Mouse (Mus musculus): ENCODE results near the gene Dennd4c.
"Not testable (repeated sequence)": the region's sequence is repeated elsewhere in the genome, so short reads cannot be mapped to it uniquely, and the experiment has no call there.

Gene Dennd4c

DNA sequence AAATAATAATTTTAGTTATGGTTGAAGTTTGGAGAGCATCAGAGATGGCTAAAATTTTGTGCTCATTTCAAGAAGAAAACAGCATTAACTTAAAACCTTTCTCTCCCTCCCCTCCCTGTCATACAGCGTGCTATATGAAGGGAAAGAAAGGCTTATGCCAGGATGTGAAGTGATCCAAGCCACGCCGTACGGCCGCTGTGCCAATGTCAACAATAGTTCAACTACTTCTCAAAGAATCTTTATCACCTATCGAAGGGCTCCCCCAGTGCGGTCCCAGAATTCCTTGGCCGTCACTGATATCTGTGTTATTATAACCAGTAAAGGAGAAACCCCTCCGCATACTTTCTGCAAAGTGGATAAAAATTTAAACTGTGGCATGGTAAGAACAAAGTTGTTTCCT, 29.2 kb downstream of the Dennd4c start:
- DNase-seq (ENCODE audit: low spot score in 2 of 2): no peak

DNA sequence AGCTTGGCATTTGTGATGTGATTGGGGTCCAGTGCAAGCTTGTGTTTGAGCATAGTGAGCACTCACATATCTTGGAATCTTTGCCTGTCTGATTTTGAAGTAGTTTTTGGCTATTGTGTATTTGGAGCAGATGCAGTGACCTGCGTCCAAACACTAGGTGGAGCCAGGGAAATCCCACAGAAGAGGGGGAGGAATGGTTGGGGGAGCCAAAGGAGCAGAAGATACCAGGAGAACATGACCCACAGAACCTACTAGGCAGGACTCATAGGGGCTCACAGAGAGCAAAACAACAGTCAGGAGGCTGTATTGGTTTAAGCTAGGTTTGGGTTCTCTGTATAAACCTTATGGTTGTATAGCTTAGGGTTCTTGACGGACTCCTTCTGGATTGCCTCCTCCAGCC, 62.2 kb downstream of the Dennd4c start:
- no peak for DNase-seq (ENCODE audit: low spot score in 2 of 2)

DNA sequence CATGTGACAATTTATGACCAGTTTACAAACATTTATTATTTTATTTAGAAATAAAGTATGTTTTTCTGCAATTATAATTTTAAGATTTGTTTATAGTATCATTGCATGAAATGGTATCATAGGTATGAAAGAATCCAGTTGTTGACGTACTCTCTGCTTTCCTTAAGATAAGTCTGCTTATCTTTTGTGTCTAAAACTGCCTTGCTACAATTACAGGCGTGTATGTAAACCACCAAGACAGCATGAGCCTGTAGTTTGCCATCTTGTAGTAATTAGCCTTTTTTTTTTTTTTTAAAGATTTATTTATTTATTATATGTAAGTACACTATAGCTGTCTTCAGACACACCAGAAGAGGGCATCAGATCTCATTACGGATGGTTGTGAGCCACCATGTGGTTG, 66.5 kb downstream of the Dennd4c start:
- no peak for DNase-seq (ENCODE audit: low spot score in 2 of 2)

DNA sequence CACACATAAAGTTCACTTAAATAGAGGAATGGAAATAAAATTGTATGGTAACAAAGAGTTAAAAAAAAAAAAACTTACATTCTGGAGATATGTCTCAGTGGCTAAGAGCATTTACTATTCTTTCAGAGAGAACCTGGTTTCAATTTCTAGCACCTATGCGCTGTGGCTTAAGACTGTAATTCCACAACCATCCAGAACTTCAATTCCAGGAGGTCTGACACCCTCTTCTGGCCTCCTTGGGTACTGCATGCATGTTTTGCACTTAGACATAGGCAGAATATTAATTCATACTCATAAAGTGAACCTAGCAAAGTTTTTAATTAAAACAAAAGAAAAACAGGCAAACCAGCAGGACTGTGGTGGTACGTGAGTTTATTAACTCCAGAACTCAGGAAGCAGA, 74.8 kb downstream of the Dennd4c start:
- DNase-seq (ENCODE audit: low spot score in 2 of 2): no peak

DNA sequence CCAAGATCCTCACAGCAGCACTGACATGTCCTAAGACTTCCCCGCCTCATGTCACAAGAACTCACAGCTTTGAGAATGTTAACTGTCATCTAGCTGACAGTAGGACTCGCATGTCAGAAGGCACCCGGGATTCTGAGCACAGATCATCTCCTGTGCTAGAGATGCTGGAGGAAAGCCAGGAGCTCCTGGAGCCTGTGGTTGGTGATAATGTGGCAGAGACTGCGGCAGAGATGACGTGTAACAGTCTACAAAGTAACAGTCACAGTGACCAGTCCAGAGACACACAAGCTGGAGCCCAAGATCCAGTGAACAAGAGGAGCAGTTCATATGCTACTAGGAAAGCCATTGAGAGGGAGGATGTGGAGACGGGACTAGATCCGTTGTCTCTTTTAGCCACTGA, 76.8 kb downstream of the Dennd4c start:
- no peak for DNase-seq (ENCODE audit: low spot score in 2 of 2)

DNA sequence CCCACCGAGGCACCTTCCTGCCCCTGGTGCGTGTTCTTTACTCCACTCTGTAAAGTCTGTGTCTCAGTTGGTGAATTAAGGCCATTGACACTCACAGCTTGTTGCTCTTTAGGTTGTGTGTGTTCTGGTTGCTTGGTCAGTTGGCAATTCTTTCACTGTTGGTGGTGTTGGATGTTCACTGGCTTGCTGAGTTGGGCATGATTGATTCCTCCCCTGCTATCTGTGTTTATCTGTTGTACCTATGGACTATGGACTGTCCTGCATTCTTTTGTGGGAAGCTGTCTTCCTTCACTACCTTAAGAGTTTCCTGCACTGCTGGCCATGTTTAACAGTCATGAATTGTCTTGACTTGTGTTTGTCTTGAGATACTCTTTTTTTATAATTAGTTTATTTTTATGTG, 83.5 kb downstream of the Dennd4c start:
- DNase-seq (ENCODE audit: low spot score in 2 of 2): no peak

DNA sequence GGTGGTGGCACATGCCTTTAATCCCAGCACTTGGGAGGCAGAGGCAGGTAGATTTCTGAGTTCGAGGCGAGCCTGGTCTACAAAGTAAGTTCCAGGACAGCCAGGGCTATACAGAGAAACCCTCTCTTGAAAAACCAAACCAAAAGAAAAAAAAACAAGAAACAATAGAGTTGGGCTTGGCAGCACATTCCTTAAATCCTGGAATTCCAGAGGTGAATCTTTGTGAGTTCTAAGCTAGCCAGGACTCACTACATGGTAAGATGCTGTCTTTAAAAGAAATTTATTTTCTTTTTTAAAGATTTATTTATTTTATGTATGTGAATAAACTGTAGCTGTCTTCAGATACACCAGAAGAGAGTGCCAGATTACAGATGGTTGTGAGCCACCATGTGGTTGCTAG, 92.8 kb downstream of the Dennd4c start:
- DNase-seq (ENCODE audit: low spot score in 2 of 2): not testable (repeated sequence)

DNA sequence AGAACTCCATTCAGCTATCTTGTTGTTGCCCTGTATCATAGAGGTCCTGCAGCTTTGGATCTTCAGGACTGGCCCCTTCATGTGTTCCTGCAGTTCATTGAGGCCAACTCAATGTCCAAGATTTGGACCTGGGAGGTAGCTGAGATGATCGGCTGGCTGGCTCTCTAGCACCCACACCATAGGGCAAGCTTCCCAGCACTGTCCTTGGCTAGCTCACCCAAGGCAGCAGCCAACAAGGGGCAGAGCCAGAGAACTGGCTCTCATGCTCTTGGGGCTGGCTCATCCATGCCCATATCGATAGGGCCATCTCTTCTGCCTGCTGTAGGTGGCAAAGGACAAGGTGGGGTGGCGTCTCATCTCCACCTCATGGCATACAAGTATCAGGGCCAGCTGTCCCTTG, 97.0 kb downstream of the Dennd4c start:
- DNase-seq (ENCODE audit: low spot score in 2 of 2): no peak

DNA sequence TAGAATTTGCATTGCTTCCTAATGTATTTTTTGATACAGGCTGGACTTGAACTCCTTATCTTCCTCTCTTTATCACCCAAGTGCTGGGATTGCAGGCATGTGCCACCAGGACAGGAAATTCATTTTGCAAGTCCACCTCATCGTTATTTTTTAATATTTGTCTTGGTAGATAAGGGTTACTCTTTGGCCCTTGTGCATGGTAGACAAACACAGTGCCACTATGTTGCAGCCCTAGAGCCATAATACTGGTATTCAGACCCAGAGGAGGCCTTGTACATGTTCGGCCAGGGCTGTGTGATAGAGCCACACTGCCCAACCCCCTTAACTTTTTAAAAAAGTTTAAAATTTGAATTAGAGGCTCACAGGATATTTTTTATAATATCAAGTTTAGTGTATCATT, 98.9 kb downstream of the Dennd4c start:
- no peak for DNase-seq (ENCODE audit: low spot score in 2 of 2)

DNA sequence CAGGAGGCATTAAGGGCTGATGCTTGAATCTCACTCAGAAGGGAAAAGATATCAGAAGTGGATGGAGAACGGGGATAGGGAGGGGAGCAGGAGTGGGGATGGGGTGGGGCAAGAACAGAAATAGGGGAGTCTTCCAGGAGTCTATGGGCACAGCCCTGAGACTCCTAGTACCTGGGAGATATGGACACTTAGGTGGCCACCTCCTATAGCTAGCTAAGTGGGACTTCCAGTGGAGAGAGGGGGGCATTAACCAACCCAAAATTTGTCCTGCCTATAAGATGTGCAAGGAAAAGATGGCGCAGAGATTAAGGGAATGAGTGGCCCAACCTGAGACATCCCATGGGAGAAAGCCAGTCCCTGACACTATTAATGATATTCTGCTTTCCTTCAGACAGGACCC, 103.0 kb downstream of the Dennd4c start:
- no peak for DNase-seq (ENCODE audit: low spot score in 2 of 2)

DNA sequence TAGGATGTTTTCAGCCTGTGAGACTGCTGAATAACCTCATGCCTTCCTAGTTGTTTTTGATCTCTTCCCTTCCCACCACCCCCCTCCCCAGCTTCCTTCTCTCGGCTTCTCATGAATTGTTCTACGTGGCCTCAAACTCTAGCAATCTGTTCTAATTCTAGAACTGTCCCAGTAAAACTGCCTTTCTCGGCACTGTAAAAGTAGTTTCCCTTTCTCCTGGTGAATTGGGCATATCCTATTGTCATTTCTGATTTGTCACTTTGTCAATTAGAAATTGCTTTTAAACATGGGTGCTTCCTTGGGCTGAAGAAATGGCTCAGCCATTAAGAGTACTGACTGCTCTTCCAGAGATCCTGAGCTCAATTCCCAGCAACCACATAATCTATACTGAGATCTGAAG, 103.7 kb downstream of the Dennd4c start:
- DNase-seq (ENCODE audit: low spot score in 2 of 2): no peak

DNA sequence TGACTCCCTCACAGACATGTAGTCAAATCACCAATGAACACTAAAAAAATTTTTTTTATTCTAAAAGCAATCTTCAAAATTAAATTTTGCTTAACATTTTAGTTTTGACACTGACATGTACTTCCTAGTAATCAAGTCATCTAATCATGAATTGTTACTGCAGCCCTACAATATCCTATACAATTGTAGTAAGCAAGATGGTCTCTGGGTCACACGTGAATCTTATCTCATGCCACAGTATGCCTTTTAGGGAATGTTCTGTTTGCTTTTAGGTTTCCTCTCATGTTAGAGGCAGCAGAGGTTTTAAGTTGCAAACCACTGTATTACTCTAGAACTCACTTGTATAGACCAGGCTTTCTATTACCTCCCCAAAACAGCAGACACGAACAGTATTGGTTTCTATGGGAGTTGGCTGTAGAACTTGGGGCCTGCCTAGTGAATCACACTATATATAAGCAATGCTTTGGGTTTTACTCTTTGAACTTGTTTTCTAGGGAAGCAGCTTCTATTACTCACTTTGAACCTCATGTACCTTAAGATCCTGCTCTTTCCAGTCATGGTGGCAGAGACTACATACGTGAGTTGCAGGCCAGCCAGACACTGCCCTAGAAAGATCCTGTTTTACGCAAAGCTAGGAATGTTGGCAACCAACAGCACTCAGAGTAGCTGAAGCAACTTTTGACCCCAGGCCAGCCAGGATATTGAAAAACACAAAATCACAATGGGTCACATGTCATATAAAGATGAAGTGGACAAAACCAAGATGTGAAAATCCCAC, 104.6 kb downstream of the Dennd4c start:
- no peak for DNase-seq (ENCODE audit: low spot score in 2 of 2)

DNA sequence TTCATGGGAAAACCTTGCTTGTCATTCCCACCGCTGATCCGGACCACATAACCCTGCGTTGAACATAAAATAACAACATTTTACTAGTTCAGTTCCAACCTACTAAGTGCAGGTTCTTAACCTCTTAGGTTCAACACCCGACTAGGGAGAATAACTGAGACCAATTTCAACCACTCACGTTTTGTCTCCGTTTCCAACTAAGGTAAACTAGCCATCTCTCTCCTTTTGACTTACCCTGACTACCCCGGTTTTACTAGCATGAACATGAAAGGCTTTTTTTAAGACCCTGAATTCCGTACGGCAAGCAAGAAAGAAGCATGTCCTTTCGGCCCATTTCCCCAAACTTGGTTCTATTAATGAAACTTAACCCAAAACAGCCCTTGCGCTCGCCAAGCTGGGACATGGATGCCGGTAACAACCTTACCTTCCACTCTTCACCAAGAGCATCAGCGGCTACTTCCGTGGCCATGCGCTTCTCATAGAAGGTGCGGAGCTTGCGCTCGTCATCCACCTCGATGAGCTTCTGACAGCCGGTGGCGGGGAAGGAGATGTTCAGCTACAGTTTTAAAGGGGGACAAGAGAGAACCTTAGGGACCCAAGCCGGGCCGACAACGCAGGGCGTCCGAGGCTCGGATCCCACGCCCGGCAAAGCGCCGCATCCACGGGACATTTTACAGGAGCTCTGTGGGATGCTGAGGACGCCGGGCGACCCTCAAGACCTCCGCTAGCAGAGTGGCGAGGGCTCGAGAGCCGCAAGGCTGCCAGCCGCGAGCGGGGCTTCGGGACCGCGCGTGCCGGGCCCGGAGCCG, 108.2 kb downstream of the Dennd4c start:
- DNase-seq (ENCODE audit: low spot score in 2 of 2): no peak

DNA sequence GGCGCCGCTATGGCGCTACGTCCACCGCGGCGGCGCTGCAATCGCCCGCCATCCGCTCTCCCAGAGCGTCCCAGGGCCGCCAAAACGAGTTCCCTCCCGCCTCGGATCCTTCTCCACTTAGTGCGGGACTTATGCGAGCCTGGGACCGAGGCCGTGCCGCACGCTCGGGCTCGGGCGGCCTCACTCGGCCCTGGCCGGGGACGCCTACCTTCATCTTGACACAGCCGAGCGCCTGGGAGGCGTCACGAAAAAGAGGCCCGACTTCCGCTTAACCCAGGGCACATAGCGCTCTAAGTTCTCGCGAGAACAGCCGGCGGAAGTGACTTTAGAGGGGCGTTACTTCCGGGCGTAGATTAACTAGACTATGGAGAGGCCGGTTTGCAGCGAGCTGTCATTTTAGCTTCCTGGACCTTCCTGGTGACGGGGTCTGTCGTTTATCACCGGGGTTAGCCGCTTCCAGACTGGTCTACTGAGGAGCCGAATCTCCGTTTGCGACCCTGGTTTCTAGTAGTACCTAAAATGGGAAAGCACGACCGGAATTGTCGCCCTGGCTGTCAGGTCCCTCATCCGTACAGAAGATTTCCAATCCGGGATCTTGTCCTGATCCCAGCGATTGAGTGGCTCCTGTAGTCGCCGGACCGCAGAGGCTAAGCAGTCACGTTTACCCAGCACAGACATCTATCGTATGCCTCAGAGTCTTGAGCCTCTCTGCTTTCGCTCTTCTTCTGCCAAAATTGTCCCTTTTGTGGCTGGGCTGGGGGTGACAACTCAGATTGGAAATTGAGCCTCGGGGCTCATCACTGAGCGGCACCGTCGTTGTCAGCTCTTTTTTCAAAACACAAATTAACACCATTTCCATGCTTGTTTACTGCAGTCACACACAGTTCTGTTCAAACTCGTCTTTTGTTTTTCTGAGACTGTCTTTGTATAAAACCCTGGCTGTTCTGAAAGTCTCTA, 109.0 kb downstream of the Dennd4c start, which contains the start of gene Rps6:
Gene Rps6, minus strand, starts transcription at position 300 of the 957 bp plus-strand sequence.
- peak; percentile 95 to 97 for DNase-seq (ENCODE audit: low spot score in 2 of 2)

DNA sequence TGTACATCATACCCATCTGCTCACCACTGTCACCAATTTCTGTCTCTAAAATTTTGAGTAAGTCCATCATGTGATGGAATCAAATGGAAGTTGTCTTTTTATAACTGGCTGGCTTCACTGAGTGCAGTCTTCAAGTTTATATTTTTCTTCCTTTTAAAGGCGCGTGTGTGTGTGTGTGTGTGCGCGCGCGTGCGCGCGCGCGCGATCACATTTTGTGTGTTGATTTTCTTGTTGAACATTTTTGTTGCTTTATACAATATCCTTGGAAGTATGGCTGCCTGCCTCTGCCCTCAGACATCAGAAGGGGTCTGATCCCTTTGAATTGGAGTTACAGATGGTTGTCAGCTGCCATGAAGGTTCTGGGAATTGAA, 109.7 kb downstream of the Dennd4c start:
- DNase-seq (ENCODE audit: low spot score in 2 of 2): no peak

DNA sequence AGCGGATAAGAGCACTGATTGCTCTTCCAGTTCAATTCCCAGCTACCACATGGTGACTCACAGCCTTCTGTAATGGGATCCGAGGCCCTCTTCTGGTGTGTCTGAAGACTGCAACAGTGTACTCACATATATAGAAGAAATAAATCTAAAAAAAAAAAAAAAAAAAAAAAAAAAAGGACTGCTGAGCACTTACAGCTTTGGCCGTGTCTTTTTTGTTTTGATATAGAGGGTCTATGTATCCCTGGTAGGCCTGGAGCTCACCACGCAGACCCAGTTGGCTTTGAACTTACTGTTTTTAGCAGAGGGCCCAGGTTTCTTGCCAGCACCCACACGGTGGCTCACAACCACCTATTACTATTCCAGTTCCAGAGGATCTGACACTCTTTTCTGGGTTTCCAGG, 115.7 kb downstream of the Dennd4c start:
- DNase-seq (ENCODE audit: low spot score in 2 of 2): no peak

DNA sequence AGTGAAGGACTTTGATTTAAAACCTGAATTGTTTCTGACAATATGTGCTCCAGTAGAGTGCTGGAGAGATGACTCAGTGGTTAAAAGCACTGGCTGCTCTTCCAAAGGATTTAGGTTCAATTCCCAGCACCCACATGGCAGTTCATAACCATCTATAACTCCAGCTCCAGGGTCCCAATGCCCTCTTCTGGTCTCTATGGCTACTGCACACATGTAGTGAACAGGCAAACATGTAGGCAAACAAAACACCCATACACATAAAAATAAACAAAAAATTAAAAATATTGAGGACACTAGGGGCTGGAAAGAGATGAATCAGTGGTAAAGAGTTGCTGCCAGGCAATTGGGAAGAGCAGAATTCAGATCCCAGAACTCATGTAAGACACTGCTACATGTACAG, 123.6 kb downstream of the Dennd4c start:
- DNase-seq (ENCODE audit: low spot score in 2 of 2): no peak

DNA sequence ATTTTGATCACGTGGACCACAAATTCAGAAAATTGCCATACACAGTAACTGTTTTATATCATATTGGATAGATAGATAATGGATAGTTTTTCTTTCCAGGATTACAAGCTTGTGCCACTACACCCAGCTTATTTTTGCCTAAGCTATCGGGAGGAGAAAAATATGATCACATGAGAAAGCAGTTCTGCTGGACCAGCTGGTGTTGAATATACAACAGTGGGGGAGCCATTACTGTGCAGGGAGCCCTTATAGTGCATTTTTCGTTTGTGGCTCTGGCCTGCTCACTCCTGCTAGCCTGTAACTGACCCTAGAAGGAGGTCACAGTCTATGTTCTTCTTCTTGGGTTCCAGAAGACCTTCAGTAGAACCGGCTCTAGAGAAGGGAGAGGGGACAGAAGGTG, 124.7 kb downstream of the Dennd4c start:
- no peak for DNase-seq (ENCODE audit: low spot score in 2 of 2)

DNA sequence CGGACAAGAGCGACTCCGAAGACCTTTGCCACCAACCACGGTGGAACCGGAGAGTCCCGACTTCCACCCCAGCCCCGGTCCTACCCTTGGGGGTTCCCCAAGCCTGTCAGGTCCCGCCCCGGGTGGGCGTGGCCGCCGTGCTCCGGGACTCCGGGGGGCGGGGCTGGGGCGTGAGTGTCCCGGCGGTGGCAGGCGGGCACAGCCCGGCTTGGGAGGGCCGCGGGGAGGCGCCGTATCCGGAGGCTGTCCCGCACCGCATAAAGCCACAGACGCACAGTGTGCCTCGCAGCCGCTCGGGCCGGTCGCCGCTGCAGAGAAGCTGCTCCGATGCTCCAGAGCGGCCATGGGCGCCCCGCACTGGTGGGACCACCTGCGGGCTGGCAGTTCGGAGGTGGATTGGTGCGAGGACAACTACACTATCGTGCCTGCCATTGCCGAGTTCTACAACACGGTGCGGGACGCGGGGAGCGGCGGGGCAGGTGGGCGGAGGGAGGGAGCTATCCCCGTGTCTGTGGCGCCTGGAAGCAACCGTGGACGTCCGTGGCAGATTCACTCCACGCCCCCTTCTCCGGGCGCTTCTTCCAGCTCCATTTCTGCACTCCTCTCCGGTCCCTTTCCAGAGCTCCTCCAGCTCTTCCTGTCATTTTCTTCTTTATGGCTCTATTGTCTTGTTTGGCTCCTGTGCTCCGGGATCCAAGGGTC, 125.9 kb downstream of the Dennd4c start, which contains the start of gene Acer2:
Gene Acer2, plus strand, starts transcription at position 251 of the 702 bp plus-strand sequence.
- peak; percentile 93 to 94 for DNase-seq (ENCODE audit: low spot score in 2 of 2)

DNA sequence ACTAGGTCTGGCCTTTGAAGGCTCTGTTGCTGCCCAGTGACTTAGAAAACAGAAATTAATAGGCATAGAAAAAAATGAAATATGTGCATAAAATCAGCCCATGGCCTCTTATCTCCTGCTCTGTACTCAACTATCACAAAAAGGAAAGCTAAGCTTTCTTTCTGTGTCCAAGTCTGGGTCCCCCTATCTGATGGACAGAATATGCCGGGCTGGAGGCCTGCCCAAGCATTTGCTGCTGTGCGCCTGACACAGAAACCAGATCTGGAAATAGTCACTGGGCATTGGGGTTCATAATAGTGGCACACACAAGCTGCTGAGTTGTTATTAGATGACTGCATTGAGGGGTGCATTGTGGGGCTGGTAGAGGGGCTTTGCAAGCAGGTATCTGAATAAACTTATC, 131.1 kb downstream of the Dennd4c start:
- DNase-seq (ENCODE audit: low spot score in 2 of 2): no peak

DNA sequence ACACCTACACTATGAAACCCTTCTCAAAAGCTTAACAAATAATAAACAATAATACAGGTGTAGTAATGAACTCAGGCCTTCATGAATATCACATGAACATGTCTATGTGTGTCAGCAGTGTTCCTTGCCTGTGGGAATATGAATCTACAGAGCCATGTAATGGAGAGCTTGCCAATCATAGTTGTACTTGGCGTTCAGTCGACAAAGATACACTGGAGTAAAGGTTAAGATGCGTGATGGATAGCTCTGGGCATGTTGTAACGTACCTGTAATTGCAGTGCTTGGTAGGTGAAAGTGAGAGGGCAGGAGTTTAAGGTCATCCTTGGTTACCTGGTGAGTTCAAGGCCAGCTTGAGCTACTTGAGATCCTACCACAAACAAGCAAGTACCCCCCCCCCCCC, 132.8 kb downstream of the Dennd4c start:
- DNase-seq (ENCODE audit: low spot score in 2 of 2): no peak

All from spleen, postnatal 36 days (tissue).